Mouse (Mus musculus) MEL (cell line): ENCODE measurements around the gene Ak7. TPM values are rescaled to one million over a fixed set of nuclear protein-coding genes. Genes with fewer than 3 reads are reported as not detected.

Experiments
- DNase-seq: peaks from one replicate; pipeline ENCODE4 v3.0.0; 2011; ENCODE audit warnings: low read depth, low spot score
- H3K27ac ChIP-seq: 2 replicates; pipeline ENCODE4 v1.5.1; 2012; ENCODE audit warnings: low read depth, mild to moderate bottlenecking, control low read depth, low read length, moderate library complexity; ENCODE audit not compliant: control insufficient read depth
- H3K27me3 ChIP-seq, 2 experiments: fragments of 150-350 bp in 1 of 2; sonication (generic) in 1 of 2; 2 replicates each; pipeline ENCODE4 v1.6.1; 2012; ENCODE audit warnings: low read length in 2 of 2, mild to moderate bottlenecking in 2 of 2, improper control_type of control experiment in 1 of 2, moderate library complexity in 1 of 2; ENCODE audit not compliant: insufficient read depth in 2 of 2, control insufficient read depth in 1 of 2
- H3K36me3 ChIP-seq, 2 experiments: 2 replicates each; pipeline ENCODE4 v1.6.1; 2012 to 2014; ENCODE audit warnings: low read length in 2 of 2, improper control_type of control experiment in 1 of 2, inconsistent platforms in 1 of 2, mild to moderate bottlenecking in 1 of 2; ENCODE audit not compliant: insufficient read depth in 2 of 2, control insufficient read depth in 1 of 2
- H3K4me1 ChIP-seq, 2 experiments: fragments of 150-350 bp in 1 of 2; sonication (generic) in 1 of 2; 2 replicates each; pipeline ENCODE4 v1.6.1; 2012; ENCODE audit warnings: low read length in 2 of 2, improper control_type of control experiment in 1 of 2, mild to moderate bottlenecking in 1 of 2; ENCODE audit not compliant: insufficient read depth in 2 of 2, control insufficient read depth in 1 of 2
- H3K4me3 ChIP-seq, 2 experiments: fragments of 150-350 bp in 1 of 2; sonication (generic) in 1 of 2; 2 replicates each; pipeline ENCODE4 v1.5.1; 2012; ENCODE audit warnings: low read depth in 2 of 2, low read length in 2 of 2, mild to moderate bottlenecking in 2 of 2, moderate library complexity in 2 of 2, control low read depth in 1 of 2, improper control_type of control experiment in 1 of 2; ENCODE audit not compliant: control insufficient read depth in 1 of 2, insufficient read depth in 1 of 2
- H3K79me2 ChIP-seq: 2 replicates; pipeline ENCODE4 v1.6.1; 2012; ENCODE audit warnings: mild to moderate bottlenecking, low read length, moderate library complexity; ENCODE audit not compliant: control insufficient read depth, poor library complexity, insufficient read depth
- H3K9ac ChIP-seq: 2 replicates; pipeline ENCODE4 v1.6.1; 2012; ENCODE audit warnings: low read depth, mild to moderate bottlenecking, control low read depth, low read length, moderate library complexity; ENCODE audit not compliant: control insufficient read depth, poor library complexity, severe bottlenecking
- H3K9me3 ChIP-seq: fragments of 150-350 bp; sonication (generic); replicated peaks from 2 replicates; pipeline ENCODE4 v1.6.1; 2012; ENCODE audit warnings: mild to moderate bottlenecking, low read length, improper control_type of control experiment, moderate library complexity; ENCODE audit not compliant: insufficient read depth
- BHLHE40 ChIP-seq: IDR thresholded peaks from 2 replicates; pipeline ENCODE4 v1.6.1; 2012; ENCODE audit warnings: low read depth, mild to moderate bottlenecking, inconsistent platforms, low read length, improper control_type of control experiment, borderline replicate concordance
- CHD1 ChIP-seq: IDR thresholded peaks from 2 replicates; pipeline ENCODE4 v1.6.1; 2012; ENCODE audit warnings: low read depth, mild to moderate bottlenecking, inconsistent platforms, low read length, improper control_type of control experiment
- CTCF ChIP-seq, 3 experiments: IDR thresholded peaks in 2 of 3; conservative IDR thresholded peaks in 1 of 3; 2 replicates each; pipeline ENCODE4 v1.5.1; 2011 to 2012; ENCODE audit warnings: low read length in 3 of 3, low read depth in 2 of 3, mild to moderate bottlenecking in 2 of 3, improper control_type of control experiment in 1 of 3, inconsistent platforms in 1 of 3, mixed read lengths in 1 of 3, moderate library complexity in 1 of 3; ENCODE audit not compliant: control insufficient read depth in 1 of 3, insufficient read depth in 1 of 3, poor library complexity in 1 of 3, severe bottlenecking in 1 of 3
- E2F4 ChIP-seq: IDR thresholded peaks from 2 replicates; pipeline ENCODE4 v1.6.1; 2011; ENCODE audit warnings: low read depth, low read length, improper control_type of control experiment, borderline replicate concordance
- ELF1 ChIP-seq: IDR thresholded peaks from 2 replicates; pipeline ENCODE4 v1.6.1; 2014; ENCODE audit warnings: low read depth, mild to moderate bottlenecking, inconsistent platforms, low read length, improper control_type of control experiment, moderate library complexity
- GABPA ChIP-seq: IDR thresholded peaks from 2 replicates; pipeline ENCODE4 v1.6.1; 2012; ENCODE audit warnings: low read depth, mild to moderate bottlenecking, inconsistent platforms, low read length, improper control_type of control experiment, moderate library complexity
- GATA1 ChIP-seq: IDR thresholded peaks from 2 replicates; pipeline ENCODE4 v1.6.1; 2011; ENCODE audit warnings: low read depth, low read length, improper control_type of control experiment
- HCFC1 ChIP-seq: IDR thresholded peaks from 2 replicates; pipeline ENCODE4 v1.6.1; 2012; ENCODE audit warnings: low read depth, mild to moderate bottlenecking, inconsistent platforms, low read length, improper control_type of control experiment, moderate library complexity
- JUND ChIP-seq: IDR thresholded peaks from 2 replicates; pipeline ENCODE4 v1.6.1; 2011; ENCODE audit warnings: low read depth, mild to moderate bottlenecking, improper control_type of control experiment, low read length
- KAT2A ChIP-seq: conservative IDR thresholded peaks from 2 replicates; pipeline ENCODE4 v1.6.1; 2012; ENCODE audit warnings: low read depth, low read length, improper control_type of control experiment, inconsistent platforms
- MAFK ChIP-seq: IDR thresholded peaks from 2 replicates; pipeline ENCODE4 v1.6.1; 2011; ENCODE audit warnings: low read depth, mild to moderate bottlenecking, low read length, improper control_type of control experiment, borderline replicate concordance
- MEF2A ChIP-seq: IDR thresholded peaks from 2 replicates; pipeline ENCODE4 v1.6.1; 2014; ENCODE audit warnings: low read depth, mild to moderate bottlenecking, inconsistent platforms, low read length, improper control_type of control experiment; ENCODE audit not compliant: poor library complexity, insufficient replicate concordance, severe bottlenecking; ENCODE audit errors: extremely low read depth
- MXI1 ChIP-seq: IDR thresholded peaks from 2 replicates; pipeline ENCODE4 v1.6.1; 2011; ENCODE audit warnings: mild to moderate bottlenecking, low read depth, low read length, improper control_type of control experiment
- MYB ChIP-seq: IDR thresholded peaks from 2 replicates; pipeline ENCODE4 v1.6.1; 2011; ENCODE audit warnings: mild to moderate bottlenecking, low read depth, low read length, improper control_type of control experiment
- MYC ChIP-seq: IDR thresholded peaks from 2 replicates; pipeline ENCODE4 v1.6.1; 2011; ENCODE audit warnings: low read depth, mild to moderate bottlenecking, low read length, improper control_type of control experiment, moderate library complexity
- POLR2A ChIP-seq, 2 experiments: IDR thresholded peaks; 2 replicates each; pipeline ENCODE4 v1.6.1; 2011 to 2012; ENCODE audit warnings: low read length in 2 of 2, mild to moderate bottlenecking in 2 of 2, control low read depth in 1 of 2, improper control_type of control experiment in 1 of 2, low read depth in 1 of 2, moderate library complexity in 1 of 2; ENCODE audit not compliant: control insufficient read depth in 1 of 2, insufficient read depth in 1 of 2, poor library complexity in 1 of 2
- POLR2AphosphoS5 ChIP-seq: IDR thresholded peaks from 2 replicates; pipeline ENCODE4 v1.6.1; 2012; ENCODE audit warnings: low read depth, borderline replicate concordance, mild to moderate bottlenecking, inconsistent platforms, low read length, moderate library complexity, mixed read lengths
- TAL1 ChIP-seq: IDR thresholded peaks from 2 replicates; pipeline ENCODE4 v1.6.1; 2012; ENCODE audit warnings: mild to moderate bottlenecking, inconsistent platforms, low read length, moderate library complexity, mixed read lengths
- TBP ChIP-seq: IDR thresholded peaks from 2 replicates; pipeline ENCODE4 v1.8.0; 2011; ENCODE audit warnings: low read depth, low read length, improper control_type of control experiment
- TCF12 ChIP-seq: IDR thresholded peaks from 2 replicates; pipeline ENCODE4 v1.6.1; 2014; ENCODE audit warnings: low read depth, mild to moderate bottlenecking, inconsistent platforms, low read length, improper control_type of control experiment, moderate library complexity
- ZMIZ1 ChIP-seq: IDR thresholded peaks from 2 replicates; pipeline ENCODE4 v1.6.1; 2012; ENCODE audit warnings: low read depth, mild to moderate bottlenecking, inconsistent platforms, low read length, improper control_type of control experiment, moderate library complexity
- ZNF384 ChIP-seq: IDR thresholded peaks from 2 replicates; pipeline ENCODE4 v1.6.1; 2012; ENCODE audit warnings: low read depth, mild to moderate bottlenecking, inconsistent platforms, low read length, improper control_type of control experiment
- polyA plus RNA-seq, 2 experiments: library from polyadenylated mRNA; stranded (reverse) in 1 of 2; unstranded in 1 of 2; fragments of >175 nt in 1 of 2; fragments of >200 nt in 1 of 2; gene quantifications; 2 replicates each; pipeline versions ENCODE4 v1.2.1 to v1.2.4; 2012; ENCODE audit warnings: low replicate concordance in 2 of 2, low read depth in 1 of 2; ENCODE audit not compliant: insufficient read length in 2 of 2, insufficient read depth in 1 of 2, missing spikeins in 1 of 2
- total RNA-seq: library from RNA; depleted of rRNA; stranded (reverse); fragments of 300-350 nt; gene quantifications from 2 replicates; pipeline ENCODE4 v1.2.3, GENCODE M21; 2012

The Ak7 gene
- total and polyA plus RNA-seq, 3 experiments: 0.31 to 0.36 TPM; not detected in 1

DNA sequence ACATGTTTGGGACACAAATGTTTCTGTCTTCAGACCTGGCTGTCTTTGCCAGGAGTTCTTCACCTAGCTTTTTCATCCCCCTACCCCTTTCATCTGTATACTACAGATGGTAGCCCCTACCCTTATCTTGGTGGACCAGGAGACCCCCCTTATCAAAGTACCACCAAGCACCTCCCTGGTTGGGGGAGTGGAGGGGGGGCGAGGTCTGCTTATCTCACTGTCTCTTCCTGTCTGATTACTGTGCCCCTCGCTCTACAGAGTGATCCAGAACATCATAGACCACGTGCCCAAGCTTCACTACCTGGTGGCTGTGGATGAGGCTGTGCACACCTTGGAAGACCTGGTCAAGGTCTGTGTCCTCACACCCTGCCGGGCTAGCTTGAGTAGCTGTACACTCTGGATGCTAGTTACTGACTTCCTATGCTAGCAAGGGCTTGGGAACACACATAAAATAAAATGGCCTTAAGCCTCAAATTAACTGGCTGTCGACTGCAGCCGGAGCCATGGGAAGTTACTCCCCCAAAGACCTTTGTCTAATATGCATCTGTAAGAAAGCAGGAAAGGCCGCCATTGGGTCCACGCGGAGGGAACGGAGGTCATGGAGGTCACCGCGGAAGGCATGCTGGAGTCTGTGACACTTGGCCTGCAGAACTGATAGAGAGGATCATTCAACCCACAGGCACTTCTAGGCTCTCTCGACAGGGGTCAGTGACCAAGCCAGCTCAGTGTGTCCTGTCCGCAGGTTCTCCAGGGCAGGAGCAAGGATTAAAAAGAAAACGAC is 32.7 kb downstream of the Ak7 start (continued):
- TF ChIP-seq CTCF (IDR thresholded peaks at IDR 0.05 in 2 of 3, conservative IDR thresholded peaks at IDR 0.05 in 1 of 3; ENCODE audit: control insufficient read depth in 1 of 3, insufficient read depth in 1 of 3, low read depth in 2 of 3, low read length in 3 of 3, poor library complexity in 1 of 3, severe bottlenecking in 1 of 3): no peak
- no peak for TF ChIP-seq E2F4
- no peak for TF ChIP-seq POLR2AphosphoS5

DNA sequence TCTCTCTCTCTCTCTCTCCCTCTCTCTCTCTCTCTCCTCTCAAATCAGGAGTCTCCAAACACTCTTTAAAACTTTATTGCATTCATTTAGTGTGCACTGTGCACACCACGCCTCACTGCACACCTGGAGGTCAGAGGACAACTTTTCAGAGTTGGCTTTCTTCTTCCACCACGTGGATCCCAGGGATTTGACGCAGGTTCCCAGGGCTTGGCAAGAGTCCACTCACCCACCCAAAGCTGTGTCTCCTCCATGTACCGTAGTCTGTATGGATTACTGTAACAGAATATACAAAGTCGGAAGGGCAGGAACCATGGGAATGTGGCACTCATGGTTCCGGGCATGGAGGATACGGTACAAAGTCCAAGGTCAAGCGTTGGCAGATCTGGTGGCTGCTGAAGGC is 33.9 kb downstream of the Ak7 start:
- DNase-seq: no peak
- TF ChIP-seq TBP (no peak), MYB (no peak), POLR2A (IDR thresholded peaks at IDR 0.05; ENCODE audit: control insufficient read depth in 1 of 2, insufficient read depth in 1 of 2, low read depth in 1 of 2, low read length in 2 of 2, poor library complexity in 1 of 2) (no peak), MYC (no peak), CTCF (IDR thresholded peaks at IDR 0.05 in 2 of 3, conservative IDR thresholded peaks at IDR 0.05 in 1 of 3; ENCODE audit: control insufficient read depth in 1 of 3, insufficient read depth in 1 of 3, low read depth in 2 of 3, low read length in 3 of 3, poor library complexity in 1 of 3, severe bottlenecking in 1 of 3) (no peak), CHD1 (no peak), GATA1 (no peak), TAL1 (no peak), MXI1 (no peak), ZNF384 (no peak), TCF12 (no peak), BHLHE40 (no peak), ELF1 (no peak), MAFK (no peak), GABPA (no peak), ZMIZ1 (no peak), KAT2A (no peak), HCFC1 (no peak), JUND (no peak), MEF2A (no peak)
- Histone ChIP-seq H3K79me2 (no peaks in the 10 kb centered on the region), H3K27me3 (no peaks in the 10 kb centered on the region), H3K27ac (no peak overlapping the region), H3K4me1 (peaks cover 6 to 7% of the 10 kb centered on the region in 2 experiments; a peak in 3 of 4 replicates), H3K4me3 (no peak overlapping the region), H3K9me3 (peaks cover 4% of the 10 kb centered on the region; the same call in 1 of the 2 replicates), H3K9ac (no peak overlapping the region), H3K36me3 (peaks cover 0 to 3% of the 10 kb centered on the region in 2 experiments; a peak in 2 of 4 replicates)
